In genomic region chr13:36726951-36727778, GRCm38 (mm10) we compare ENCODE assay signal across 8 mouse cellular contexts. TPM values are rescaled to one million over a fixed set of nuclear protein-coding genes. Genes with fewer than 3 reads are reported as not detected.
DNase-seq lines count a peak whose midpoint lies in the region; ATAC-seq and TF ChIP-seq lines count a peak whose summit lies in the region.

No protein-coding gene starts in this region.

- peaks cover 8% of the 10 kb centered on the region for H3K4me1 ChIP-seq in lung, adult 2 months (ENCODE audit: control insufficient read depth, insufficient read depth, low read length)

- H3K27me3 ChIP-seq in myocyte (ENCODE audit: control insufficient read depth, insufficient read depth, insufficient read length) = no peaks in the 10 kb centered on the region

- peak; percentile 53 for DNase-seq in lung, adult 2 months
- no peak for DNase-seq in lung, postnatal 14 days
- DNase-seq in cerebellum, adult 9-11 months = peak; percentile 86
- DNase-seq in left cerebral cortex, postnatal 25 days (ENCODE audit: low spot score in 2 of 2) = peak; percentile 61 to 89
- no peak for DNase-seq in urinary bladder, postnatal 14 days (ENCODE audit: low spot score)
- no peak for DNase-seq in gastrocnemius, adult 8-10 months (ENCODE audit: low spot score in 2 of 2)

- 2% methylated on average over 34 of the region's 34 CpGs for WGBS in lung, adult 2 months

- intact Hi-C loops in left cerebral cortex, postnatal 25 days (cut with DNase I) = loop anchor here (2.0 to 5.0 kb wide), 2 partner anchors 194 to 360 kb away; no protein-coding TSS in a partner anchor

- no peaks in the 10 kb centered on the region for H3K79me2 ChIP-seq in myocyte (ENCODE audit: control insufficient read depth, insufficient read depth)

- peak; percentile 27; the same call in 1 of the 2 replicates for ATAC-seq in granulocyte monocyte progenitor cell, adult 5-6 weeks (replicated peaks; ENCODE audit: poor library complexity, severe bottlenecking)

- TF ChIP-seq CTCF in lung, adult 2 months (IDR thresholded peaks at IDR 0.05; ENCODE audit: insufficient read depth, low read length) = no peak

- peak overlapping the region; percentile 4 for H3K4me3 ChIP-seq in lung, adult 2 months (replicated peaks; ENCODE audit: extremely low read depth, low read depth, low read length)
- H3K4me3 ChIP-seq in myocyte = no peak overlapping the region

- H3K36me3 ChIP-seq in myocyte (ENCODE audit: control insufficient read depth, insufficient read depth) = no peaks in the 10 kb centered on the region

- no peak overlapping the region for H3ac ChIP-seq in myocyte (ENCODE audit: control insufficient read depth, insufficient read length)

- no peak for TF ChIP-seq POLR2A in lung, adult 2 months (IDR thresholded peaks at IDR 0.05; ENCODE audit: borderline replicate concordance, extremely low read depth, low read depth, low read length)
- no peak for TF ChIP-seq POLR2A in myocyte (IDR thresholded peaks at IDR 0.05; ENCODE audit: insufficient read length, low read depth)

- peak overlapping the region; percentile 27 for H3K4me2 ChIP-seq in myocyte (ENCODE audit: low read depth)

TF ChIP-seq in myocyte, 11 proteins besides CTCF, POLR2A, EP300 and RAD21:
- no peak for TF ChIP-seq SRF (IDR thresholded peaks at IDR 0.05; ENCODE audit: control insufficient read depth, insufficient read length, low read depth)
- no peak for TF ChIP-seq MYOD1 (IDR thresholded peaks at IDR 0.05; ENCODE audit: control insufficient read depth in 1 of 3, insufficient read length in 2 of 3, low read depth in 2 of 3)
- no peak for TF ChIP-seq TCF3 (IDR thresholded peaks at IDR 0.05; ENCODE audit: insufficient read length, low read depth)
- no peak for TF ChIP-seq TCF12 (IDR thresholded peaks at IDR 0.05; ENCODE audit: insufficient read depth, poor library complexity, severe bottlenecking)

RNA-seq across cellular contexts. Expression of gene Nrn1, which starts 7.8 kb away (rescaled TPM):
- 9.2 and 12.9 TPM in 2 replicates for polyA plus RNA-seq in lung, adult 2 months (2012; rRNA removed)
- not detected in 2 replicates for total RNA-seq in granulocyte monocyte progenitor cell, adult 5-6 weeks (2014; fragmentation: Nextera tagmentation)
- not detected in 2 replicates for total RNA-seq in granulocyte monocyte progenitor cell, adult 5-6 weeks (2017)
- 100 to 1,000 TPM; 356 to 394 TPM for total RNA-seq in left cerebral cortex, postnatal 25 days (2021)
- 5.1 TPM for polyA plus RNA-seq in myocyte (2012; fragmentation: generic; extraction: Trizol)
- total RNA-seq in gastrocnemius, adult 8-10 months (2022) = 1 to 10 TPM in 1 of 4 experiments, under 1 TPM in 3; 0.48 to 1.6 (median 0.69) TPM

Comparison
In these comparisons a context has a peak if more than half of its experiments do, and no peak if none do; other contexts are left out.
1. DNase-seq: peak in lung, adult 2 months (single experiment), cerebellum, adult 9-11 months (single experiment) and left cerebral cortex, postnatal 25 days (2 of 2); none in lung, postnatal 14 days (single experiment), urinary bladder, postnatal 14 days (single experiment) and gastrocnemius, adult 8-10 months (0 of 2).
2. RNA of gene Nrn1, which starts 7.8 kb away (total RNA-seq): 356 to 394 TPM in left cerebral cortex, postnatal 25 days; 0.48 to 1.6 TPM in gastrocnemius, adult 8-10 months and not detected in granulocyte monocyte progenitor cell, adult 5-6 weeks; every median in the first group is over 100 times any median in the second.